Mouse (Mus musculus): Measurements from ENCODE around the gene Ppp1r9b. TPM values are rescaled to one million over a fixed set of nuclear protein-coding genes. Genes with fewer than 3 reads are reported as not detected.

Gene Ppp1r9b
- polyA plus RNA-seq, 1 experiment = 29.9 TPM

DNA sequence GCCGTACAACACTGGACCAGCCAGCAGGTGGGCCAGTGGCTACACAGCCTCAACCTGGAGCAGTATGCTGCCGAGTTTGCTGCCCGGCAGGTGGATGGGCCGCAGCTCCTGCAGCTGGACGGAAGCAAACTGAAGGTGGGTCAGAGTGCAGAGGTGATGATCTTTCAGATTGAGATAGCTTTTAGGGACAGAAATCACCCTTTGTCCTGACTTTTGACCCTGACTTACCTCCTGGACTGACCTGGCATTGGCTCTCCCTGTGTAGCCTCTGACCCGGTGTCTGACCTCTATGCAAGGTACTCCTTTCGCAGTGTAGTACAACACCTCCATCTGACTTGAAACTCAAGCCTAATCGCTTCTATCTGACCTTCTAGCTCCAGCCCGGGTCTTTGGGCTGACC lies 32.6 kb downstream of the Ppp1r9b start:
- WGBS = 73% methylated on average over 9 of the region's 9 CpGs
- no peak for TF ChIP-seq POLR2A (IDR thresholded peaks at IDR 0.05; ENCODE audit: low read depth, low read length)
- H3K27ac ChIP-seq (ENCODE audit: insufficient read depth, low read depth, low read length) = no peak overlapping the region
- H3K36me3 ChIP-seq (ENCODE audit: control insufficient read depth, insufficient read depth, low read length) = peaks cover 4% of the 10 kb centered on the region
- peaks cover 22% of the 10 kb centered on the region for H3K4me1 ChIP-seq (ENCODE audit: control insufficient read depth, insufficient read depth, low read length)
- no peak overlapping the region for H3K4me3 ChIP-seq (ENCODE audit: insufficient read depth, low read depth, low read length)
- no peak for DNase-seq
- H3K27me3 ChIP-seq (replicated peaks; ENCODE audit: control insufficient read depth, insufficient read depth, low read length) = no peaks in the 10 kb centered on the region

GRCm38 (mm10) chr11:95024439-95025184 lies 33.8 kb downstream of the Ppp1r9b start:
- H3K36me3 ChIP-seq (ENCODE audit: control insufficient read depth, insufficient read depth, low read length) = peaks cover 7% of the 10 kb centered on the region
- WGBS = 32% methylated on average over 29 of the region's 29 CpGs
- H3K4me3 ChIP-seq (ENCODE audit: insufficient read depth, low read depth, low read length) = no peak overlapping the region
- H3K27ac ChIP-seq (ENCODE audit: insufficient read depth, low read depth, low read length) = peak overlapping the region; percentile 49
- peak; percentile 84 for DNase-seq
- H3K4me1 ChIP-seq (ENCODE audit: control insufficient read depth, insufficient read depth, low read length) = peaks cover 22% of the 10 kb centered on the region
- H3K27me3 ChIP-seq (replicated peaks; ENCODE audit: control insufficient read depth, insufficient read depth, low read length) = no peaks in the 10 kb centered on the region
- no peak for TF ChIP-seq CTCF (conservative IDR thresholded peaks at IDR 0.05; ENCODE audit: insufficient read depth, insufficient read length, low read depth, low read length)
- TF ChIP-seq POLR2A (IDR thresholded peaks at IDR 0.05; ENCODE audit: low read depth, low read length) = no peak

DNA sequence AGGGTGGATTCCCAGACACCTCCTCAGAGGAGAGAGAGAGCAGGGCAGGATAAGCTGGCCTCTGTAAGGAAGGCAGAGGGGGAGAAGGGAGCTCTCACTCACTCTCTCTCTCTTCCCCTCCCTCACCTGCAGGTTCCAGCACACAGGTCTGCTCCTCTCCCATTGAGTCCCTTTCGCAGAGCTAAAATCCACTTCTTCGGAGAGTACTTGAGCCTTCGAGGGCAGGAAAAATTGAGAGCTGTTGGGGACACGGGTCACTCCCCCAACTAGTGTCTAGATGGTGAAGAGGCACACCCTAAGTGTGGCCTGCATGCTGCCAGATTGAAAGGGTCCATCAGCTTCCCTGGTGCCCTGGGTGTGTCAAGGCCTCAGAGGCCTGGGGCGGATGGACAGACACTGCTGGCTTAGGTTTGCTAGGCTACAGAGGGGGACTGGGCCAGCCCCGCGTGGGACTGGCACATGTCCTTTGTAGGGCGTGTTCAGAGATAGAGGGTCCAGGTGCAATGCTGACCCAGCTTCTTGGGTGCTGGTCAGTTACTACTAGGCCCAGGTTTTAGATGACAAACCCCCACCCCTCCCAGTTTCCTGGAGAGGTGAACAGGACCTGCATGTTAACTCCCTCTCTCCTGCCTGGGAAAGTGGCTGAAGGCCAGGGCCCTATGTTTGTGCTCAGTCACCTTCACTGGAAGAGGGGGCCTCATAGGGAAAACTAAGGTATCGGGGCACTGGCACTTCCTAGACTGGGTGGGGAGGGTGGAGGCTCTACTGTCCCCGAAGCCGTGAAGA lies 34.6 kb downstream of the Ppp1r9b start:
- 64% methylated on average over 11 of the region's 11 CpGs for WGBS
- TF ChIP-seq CTCF (conservative IDR thresholded peaks at IDR 0.05; ENCODE audit: insufficient read depth, insufficient read length, low read depth, low read length) (no peak), POLR2A (IDR thresholded peaks at IDR 0.05; ENCODE audit: low read depth, low read length) (no peak)
- H3K4me3 ChIP-seq (ENCODE audit: insufficient read depth, low read depth, low read length) = no peak overlapping the region
- peaks cover 7% of the 10 kb centered on the region for H3K36me3 ChIP-seq (ENCODE audit: control insufficient read depth, insufficient read depth, low read length)
- H3K4me1 ChIP-seq (ENCODE audit: control insufficient read depth, insufficient read depth, low read length) = peaks cover 22% of the 10 kb centered on the region
- peak; percentile 41 for DNase-seq
- no peaks in the 10 kb centered on the region for H3K27me3 ChIP-seq (replicated peaks; ENCODE audit: control insufficient read depth, insufficient read depth, low read length)
- H3K27ac ChIP-seq (ENCODE audit: insufficient read depth, low read depth, low read length) = peak overlapping the region; percentile 49

DNA sequence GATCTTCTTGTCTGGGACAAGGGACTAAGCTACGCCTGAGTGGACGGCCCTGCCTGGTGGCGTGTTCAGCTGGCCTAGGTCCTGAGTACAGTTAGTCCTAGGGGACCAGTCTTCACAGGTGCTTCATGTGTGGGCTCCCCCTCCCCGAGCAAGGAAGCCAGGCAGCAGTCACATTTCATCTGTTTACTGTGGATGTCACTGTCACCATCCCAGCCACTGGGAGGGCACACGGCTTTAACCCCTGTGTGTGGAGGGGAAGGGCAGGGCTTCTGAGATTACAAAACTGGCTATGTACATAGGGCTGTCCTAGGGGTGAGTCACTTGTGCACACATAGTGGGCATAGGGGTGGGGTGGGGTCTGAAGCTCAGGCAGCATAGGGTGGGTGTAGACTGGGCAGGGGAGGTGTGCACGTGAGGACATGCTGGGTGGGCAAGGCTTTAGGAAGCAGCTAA lies 35.3 kb downstream of the Ppp1r9b start:
- Histone ChIP-seq H3K4me3 (ENCODE audit: insufficient read depth, low read depth, low read length) (no peak overlapping the region), H3K36me3 (ENCODE audit: control insufficient read depth, insufficient read depth, low read length) (peaks cover 7% of the 10 kb centered on the region), H3K4me1 (ENCODE audit: control insufficient read depth, insufficient read depth, low read length) (peaks cover 22% of the 10 kb centered on the region), H3K27me3 (replicated peaks; ENCODE audit: control insufficient read depth, insufficient read depth, low read length) (no peaks in the 10 kb centered on the region), H3K27ac (ENCODE audit: insufficient read depth, low read depth, low read length) (peak overlapping the region; percentile 37; the same call in 1 of the 2 replicates)
- 39% methylated on average over 6 of the region's 6 CpGs for WGBS
- TF ChIP-seq CTCF (conservative IDR thresholded peaks at IDR 0.05; ENCODE audit: insufficient read depth, insufficient read length, low read depth, low read length) = no peak
- no peak for TF ChIP-seq POLR2A (IDR thresholded peaks at IDR 0.05; ENCODE audit: low read depth, low read length)
- DNase-seq = peak; percentile 41

- Histone ChIP-seq H3K36me3 (ENCODE audit: control insufficient read depth, insufficient read depth, low read length) (peaks cover 7% of the 10 kb centered on the region), H3K27ac (ENCODE audit: insufficient read depth, low read depth, low read length) (no peak overlapping the region), H3K4me3 (ENCODE audit: insufficient read depth, low read depth, low read length) (no peak overlapping the region), H3K4me1 (ENCODE audit: control insufficient read depth, insufficient read depth, low read length) (peaks cover 22% of the 10 kb centered on the region), H3K27me3 (replicated peaks; ENCODE audit: control insufficient read depth, insufficient read depth, low read length) (no peaks in the 10 kb centered on the region)
- no peak for DNase-seq
- no peak for TF ChIP-seq POLR2A (IDR thresholded peaks at IDR 0.05; ENCODE audit: low read depth, low read length)
- no peak for TF ChIP-seq CTCF (conservative IDR thresholded peaks at IDR 0.05; ENCODE audit: insufficient read depth, insufficient read length, low read depth, low read length)
- 72% methylated on average over 6 of the region's 6 CpGs for WGBS
Measured at GRCm38 (mm10) chr11:95026849-95027248, 36.0 kb downstream of the Ppp1r9b start.

DNA sequence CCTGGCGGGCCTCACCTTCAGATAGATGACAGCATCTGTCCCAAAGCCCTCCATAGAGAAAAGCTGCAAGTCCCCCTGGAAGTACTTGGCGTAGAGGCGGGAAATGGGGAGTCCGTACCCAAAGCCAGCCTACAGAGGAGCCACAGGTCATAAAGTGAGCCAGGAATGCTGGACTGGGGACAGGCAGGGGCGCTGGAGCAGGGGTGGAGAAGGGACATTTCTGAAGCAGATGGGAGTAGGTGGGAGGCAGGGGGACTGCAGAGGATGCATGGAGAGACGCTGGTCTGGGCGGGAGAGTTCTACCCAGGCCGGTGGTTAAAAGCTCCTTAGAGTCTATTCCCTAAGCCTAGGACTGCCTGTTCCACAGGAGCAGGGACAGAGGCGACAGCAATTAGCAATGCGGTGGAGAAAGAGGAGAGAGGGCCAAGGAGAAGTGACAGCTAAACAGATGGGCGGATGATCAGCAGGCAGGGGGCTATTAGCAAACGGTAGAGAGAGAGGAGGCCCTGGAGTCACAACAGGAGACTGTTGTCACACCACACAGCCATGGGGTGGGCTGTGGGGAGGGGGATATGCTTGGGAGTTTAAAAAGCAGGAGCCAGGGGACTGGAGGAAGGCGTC lies 37.1 kb downstream of the Ppp1r9b start:
- H3K4me3 ChIP-seq (ENCODE audit: insufficient read depth, low read depth, low read length) = no peak overlapping the region

DNA sequence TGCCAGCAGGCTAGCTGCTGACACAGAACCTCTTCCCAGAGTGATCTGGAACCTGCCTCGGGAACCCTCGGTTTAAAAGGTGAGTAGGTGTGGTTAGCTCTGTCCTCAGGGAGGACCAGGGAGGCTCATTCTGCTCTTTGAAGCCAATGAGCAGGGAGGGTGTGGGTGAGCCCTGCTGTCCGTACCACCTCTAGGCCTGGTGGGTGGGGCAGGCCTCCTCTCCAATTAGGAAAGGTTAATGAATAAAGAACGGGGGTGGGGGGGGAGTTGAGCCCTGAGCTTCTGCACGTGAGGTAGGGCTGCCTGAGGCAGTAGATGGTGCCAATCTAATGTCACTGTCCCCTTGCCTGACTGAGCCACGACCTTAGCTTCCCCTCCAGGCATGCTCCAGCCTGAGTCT lies 42.1 kb downstream of the Ppp1r9b start:
- 22% methylated on average over 6 of the region's 6 CpGs for WGBS

More for the DNA sequence above, 37.1 kb downstream of the Ppp1r9b start:
- Histone ChIP-seq H3K27me3 (replicated peaks; ENCODE audit: control insufficient read depth, insufficient read depth, low read length) (no peaks in the 10 kb centered on the region), H3K27ac (ENCODE audit: insufficient read depth, low read depth, low read length) (no peak overlapping the region), H3K36me3 (ENCODE audit: control insufficient read depth, insufficient read depth, low read length) (peaks cover 7% of the 10 kb centered on the region), H3K4me1 (ENCODE audit: control insufficient read depth, insufficient read depth, low read length) (peaks cover 28% of the 10 kb centered on the region)
- 68% methylated on average over 13 of the region's 13 CpGs for WGBS
- TF ChIP-seq POLR2A (IDR thresholded peaks at IDR 0.05; ENCODE audit: low read depth, low read length) = no peak
- no peak for TF ChIP-seq CTCF (conservative IDR thresholded peaks at IDR 0.05; ENCODE audit: insufficient read depth, insufficient read length, low read depth, low read length)
- no peak for DNase-seq

More for the DNA sequence above, 42.1 kb downstream of the Ppp1r9b start:
- Histone ChIP-seq H3K4me3 (ENCODE audit: insufficient read depth, low read depth, low read length) (no peak overlapping the region), H3K27me3 (replicated peaks; ENCODE audit: control insufficient read depth, insufficient read depth, low read length) (no peaks in the 10 kb centered on the region), H3K36me3 (ENCODE audit: control insufficient read depth, insufficient read depth, low read length) (peaks cover 11% of the 10 kb centered on the region), H3K4me1 (ENCODE audit: control insufficient read depth, insufficient read depth, low read length) (peaks cover 36% of the 10 kb centered on the region), H3K27ac (ENCODE audit: insufficient read depth, low read depth, low read length) (peak overlapping the region; percentile 72)
- TF ChIP-seq POLR2A (IDR thresholded peaks at IDR 0.05; ENCODE audit: low read depth, low read length) (peak; percentile 41), CTCF (conservative IDR thresholded peaks at IDR 0.05; ENCODE audit: insufficient read depth, insufficient read length, low read depth, low read length) (no peak)
- DNase-seq = peak; percentile 84

All from kidney, adult 2 months (tissue).